Mouse (Mus musculus): ENCODE measurements around the gene Dedd2.

- TF ChIP-seq POLR2A (IDR thresholded peaks at IDR 0.05; ENCODE audit: insufficient read depth, low read depth, low read length) (peak; percentile 73), CTCF (IDR thresholded peaks at IDR 0.05) (no peak), EP300 (IDR thresholded peaks at IDR 0.05; ENCODE audit: insufficient read depth, low read depth, low read length) (no peak)
Observed at GRCm38 (mm10) chr7:25250141-25250972, 29.9 kb upstream of the Dedd2 start, which contains the start of gene Erf.

Measured in heart, adult 2 months (tissue).